Mouse (Mus musculus) fibroblast of lung, adult 2 months (primary cell): Measurements from ENCODE around the gene Irgc1.

Source experiments
- DNase-seq: peaks from one replicate; pipeline ENCODE4 v3.0.0-alpha.2; 2011; ENCODE audit warnings: low read depth

Gene Irgc1

DNA sequence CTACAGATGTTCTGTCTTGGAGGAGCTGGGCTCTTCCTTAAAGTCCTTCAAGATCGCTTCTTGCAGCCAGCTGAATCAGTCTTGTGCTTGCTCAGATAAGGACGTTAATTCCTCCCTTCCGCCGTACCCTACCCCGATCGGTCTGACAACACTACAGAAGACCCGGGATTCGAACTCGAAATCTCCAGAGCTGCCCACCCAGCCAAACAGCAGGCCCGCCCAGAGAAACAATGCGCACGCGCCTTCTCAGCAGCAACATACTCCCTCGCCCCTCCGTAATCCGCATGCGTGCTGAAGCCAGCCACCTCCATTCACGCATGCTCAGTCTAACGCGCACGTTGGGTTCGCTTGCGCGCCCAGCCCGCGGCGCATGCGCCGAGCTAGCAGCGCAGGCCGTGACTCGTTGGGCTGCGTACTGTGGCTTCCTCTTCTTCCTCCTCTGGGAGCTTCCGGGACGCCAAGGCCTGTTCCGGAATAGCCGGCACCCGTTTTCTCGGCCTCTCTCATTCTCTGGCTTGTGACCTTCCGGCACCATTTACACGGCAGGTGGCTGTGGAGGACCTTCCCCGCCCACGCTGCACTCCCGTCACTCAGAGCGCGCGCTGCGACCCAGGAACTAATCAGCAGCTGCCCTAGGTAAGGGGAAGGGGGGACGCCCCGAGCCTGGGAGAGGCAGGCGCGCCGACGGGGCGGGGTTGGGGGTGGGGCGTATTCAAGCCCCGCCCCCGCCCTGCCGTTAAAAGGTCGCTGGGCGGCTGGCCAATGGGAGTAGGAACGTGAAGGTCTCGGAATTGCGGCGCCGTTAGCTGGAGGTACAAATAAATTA, 52.6 kb downstream of the Irgc1 start, which contains the start of gene Smg9:
Gene Smg9 (plus strand): TSS at position 364 of the 826 bp plus-strand sequence.
- DNase-seq: peak; percentile 99

DNA sequence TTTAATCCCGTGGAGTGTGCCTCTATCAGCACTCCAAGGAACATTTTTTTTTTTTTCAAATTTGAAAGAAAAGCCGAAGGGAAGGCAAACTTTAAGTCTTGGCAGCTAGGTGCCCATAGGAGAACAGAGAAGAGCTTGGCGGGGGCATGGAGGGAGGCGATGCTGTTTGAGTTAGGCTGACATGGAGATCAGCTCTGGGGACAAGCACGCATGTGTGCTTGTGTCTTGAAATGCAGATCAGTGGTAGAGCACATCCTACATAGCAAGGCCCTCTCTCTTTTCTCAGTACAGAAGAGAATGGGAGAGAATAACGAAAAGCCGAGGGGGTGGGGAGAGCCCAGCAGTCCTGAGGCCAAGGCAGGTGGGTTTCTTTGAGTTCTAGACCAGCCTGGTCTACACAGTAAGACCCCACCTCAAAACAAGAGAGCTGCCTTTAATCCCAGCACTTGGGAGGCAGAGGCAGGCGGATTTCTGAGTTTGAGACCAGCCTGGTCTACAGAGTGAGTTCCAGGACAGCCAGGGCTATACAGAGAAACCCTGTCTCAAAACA, 53.7 kb downstream of the Irgc1 start:
- no peak for DNase-seq

DNA sequence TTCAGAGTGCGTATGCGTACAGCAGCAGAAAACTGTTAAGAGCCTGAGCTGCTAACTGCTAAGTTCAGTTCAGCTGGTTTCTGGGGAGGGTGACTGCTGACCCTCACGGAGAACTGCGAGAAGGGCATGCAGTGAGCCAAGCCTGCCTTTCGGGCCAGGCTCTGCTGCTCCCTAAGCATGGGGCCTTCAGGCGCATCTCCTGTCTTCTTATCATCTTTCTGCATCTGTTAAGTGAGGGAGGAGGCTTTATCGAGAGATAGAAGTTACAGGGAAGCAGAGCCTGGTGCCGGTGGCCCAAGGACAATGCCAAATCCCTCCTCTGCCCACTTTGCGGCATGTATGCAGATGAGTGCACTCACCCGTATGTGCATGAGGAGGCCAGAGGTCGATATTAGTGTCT, 55.3 kb downstream of the Irgc1 start:
- DNase-seq: no peak

GRCm38 (mm10) chr7:24394475-24395161, 57.5 kb downstream of the Irgc1 start:
- DNase-seq: no peak

GRCm38 (mm10) chr7:24394054-24394453, 58.0 kb downstream of the Irgc1 start:
- no peak for DNase-seq

DNA sequence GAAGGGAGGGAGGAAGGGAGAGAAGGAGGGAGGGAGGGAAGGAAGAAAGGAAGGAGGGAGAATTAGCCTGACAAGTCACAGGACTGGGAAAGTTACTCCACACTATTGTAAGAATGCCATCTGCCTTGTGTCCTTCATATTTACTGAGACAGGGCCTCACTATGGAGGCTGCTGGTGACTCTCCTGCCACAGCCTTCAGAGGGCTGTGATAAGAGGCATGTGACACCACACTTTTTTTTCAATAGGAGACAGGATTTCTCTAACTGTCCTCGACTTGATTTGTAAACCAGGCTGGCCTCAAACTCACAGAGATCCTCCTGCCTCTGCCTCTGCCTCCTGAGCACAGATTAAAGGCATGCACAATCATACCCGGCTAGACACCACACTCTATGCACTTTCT, 60.4 kb downstream of the Irgc1 start:
- no peak for DNase-seq

DNA sequence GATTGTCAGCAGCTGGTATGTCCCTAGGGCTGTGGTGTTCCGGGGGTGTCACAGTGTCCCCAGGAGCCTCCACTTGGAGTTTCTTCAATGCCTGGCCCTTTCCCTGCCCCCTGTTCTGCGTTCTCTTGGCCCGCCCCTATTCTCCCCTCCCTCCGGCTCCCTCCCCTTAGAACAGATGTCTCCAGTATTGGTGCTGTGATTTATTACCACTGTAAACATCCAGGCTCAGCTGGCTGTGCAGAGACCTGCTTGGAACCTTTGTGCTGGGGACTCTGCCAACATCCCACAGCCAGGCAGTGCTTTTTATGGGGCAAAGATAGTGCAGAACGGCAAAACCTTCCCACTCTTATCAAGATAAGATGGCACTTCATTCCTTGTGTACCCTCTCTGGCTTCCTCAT, 61.0 kb downstream of the Irgc1 start:
- no peak for DNase-seq

- no peak for DNase-seq
Measured at GRCm38 (mm10) chr7:24390512-24390911, 61.6 kb downstream of the Irgc1 start.

- DNase-seq: no peak
Measured at GRCm38 (mm10) chr7:24389516-24390187, 62.4 kb downstream of the Irgc1 start.

DNA sequence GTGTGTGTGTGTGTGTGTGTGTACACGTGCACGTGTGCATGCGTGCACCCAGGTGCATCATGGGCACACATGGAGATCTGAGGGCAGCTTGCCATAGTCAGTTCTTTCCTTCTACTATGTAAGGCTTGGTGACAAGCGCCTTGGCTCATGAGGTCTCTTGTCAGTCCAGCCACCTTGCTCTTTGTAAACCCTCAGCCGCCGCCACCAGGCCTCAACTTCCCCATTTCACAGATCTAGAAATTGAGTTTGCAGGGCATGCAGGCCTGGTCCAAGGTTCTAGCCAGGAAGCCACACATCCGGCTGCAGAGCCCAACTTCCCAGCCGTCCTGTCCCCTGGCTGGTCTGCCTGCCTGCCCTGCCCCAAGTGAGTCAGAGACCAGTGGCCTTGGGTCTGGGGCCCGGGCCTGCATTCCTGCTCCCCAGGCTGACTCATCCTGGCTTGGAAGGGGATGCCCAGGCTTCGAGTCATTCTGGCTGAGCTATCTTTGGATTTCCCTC, 65.0 kb downstream of the Irgc1 start:
- DNase-seq: peak; percentile 84

DNA sequence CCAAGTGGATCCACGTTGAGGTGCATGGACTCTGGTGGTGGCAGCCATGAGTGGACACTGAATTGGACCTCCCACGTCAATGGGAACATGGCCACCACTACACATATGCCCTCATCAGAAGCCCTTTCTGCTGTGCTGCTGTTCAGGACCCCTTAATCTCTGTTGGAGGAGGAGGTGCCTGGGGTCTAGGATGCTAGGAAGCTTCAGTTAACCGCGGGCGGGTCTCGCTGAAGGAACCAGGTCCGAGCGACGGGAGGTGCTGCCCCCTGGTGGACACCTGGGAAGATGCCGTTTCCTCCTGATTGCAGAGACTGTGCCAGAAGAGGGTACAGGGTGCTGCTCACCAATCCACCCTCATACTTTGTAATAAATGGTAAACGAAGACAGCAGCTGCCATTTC, 67.3 kb downstream of the Irgc1 start:
- no peak for DNase-seq

DNA sequence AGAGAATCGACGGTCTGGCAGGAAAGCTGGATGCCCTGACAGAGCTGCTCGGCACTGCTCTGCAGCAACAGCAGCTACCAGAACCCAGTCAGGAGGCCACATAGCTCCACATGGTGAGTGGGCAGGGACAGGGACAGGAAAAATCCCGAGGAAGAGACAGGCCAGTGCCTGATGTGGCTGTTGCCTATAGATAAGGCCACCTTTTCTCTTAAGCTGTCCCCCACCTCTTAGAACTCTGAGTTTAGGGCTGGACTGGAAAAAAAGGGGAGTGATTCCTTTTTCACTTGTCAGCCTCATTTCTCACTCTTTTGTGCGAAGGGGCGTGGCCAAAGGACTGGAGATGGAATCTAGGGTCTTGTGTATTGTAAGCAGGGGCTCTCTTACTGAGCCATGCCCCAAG, 68.0 kb downstream of the Irgc1 start:
- no peak for DNase-seq

GRCm38 (mm10) chr7:24382730-24383372, 69.2 kb downstream of the Irgc1 start:
- no peak for DNase-seq
